Mouse (Mus musculus): ENCODE results near the gene Sema4c. TPM values are rescaled to one million over a fixed set of nuclear protein-coding genes. Genes with fewer than 3 reads are reported as not detected.

The Sema4c gene
- total RNA-seq, 1 experiment = 10.0 TPM

GRCm38 (mm10) chr1:36512089-36512965, 45.8 kb downstream of the Sema4c start:
- Histone ChIP-seq H3K4me1 (ENCODE audit: control insufficient read depth in 2 of 2, insufficient read depth in 2 of 2, low read length in 2 of 2, poor library complexity in 1 of 2) (peaks cover 3 to 5% of the 10 kb centered on the region in 2 experiments; a peak in 3 of 4 replicates), H3K4me3 (ENCODE audit: insufficient read depth in 1 of 2, low read depth in 1 of 2, low read length in 2 of 2, poor library complexity in 1 of 2, severe bottlenecking in 1 of 2) (peak overlapping the region; percentile 80 to 90), H3K36me3 (ENCODE audit: control insufficient read depth, insufficient read depth, low read length, poor library complexity, severe bottlenecking) (peaks cover 14% of the 10 kb centered on the region), H3K9ac (ENCODE audit: insufficient read depth, low read depth, low read length, poor library complexity, severe bottlenecking) (peak overlapping the region; percentile 75), H3K9me3 (ENCODE audit: control insufficient read depth, insufficient read depth, low read depth, low read length) (no peaks in the 10 kb centered on the region), H3K27ac (ENCODE audit: insufficient read depth, low read depth, low read length, poor library complexity, severe bottlenecking) (peak overlapping the region; percentile 16)
- TF ChIP-seq HCFC1 (IDR thresholded peaks at IDR 0.05; ENCODE audit: borderline replicate concordance, insufficient read depth, low read length) (no peak), MAFK (IDR thresholded peaks at IDR 0.05; ENCODE audit: insufficient read depth, low read depth, low read length) (no peak), CHD2 (IDR thresholded peaks at IDR 0.05; ENCODE audit: low read depth, low read length) (no peak), ZC3H11A (IDR thresholded peaks at IDR 0.05; ENCODE audit: borderline replicate concordance, low read depth, low read length) (no peak), ZNF384 (IDR thresholded peaks at IDR 0.05; ENCODE audit: low read depth, low read length) (no peak)
- no peak for DNase-seq (ENCODE audit: low read depth, low spot score)
- in situ Hi-C loops (cut with MboI; ENCODE audit: low sequenced_read_pairs in 2 of 2, unreplicated experiment in 2 of 2) = no loop called here

DNA sequence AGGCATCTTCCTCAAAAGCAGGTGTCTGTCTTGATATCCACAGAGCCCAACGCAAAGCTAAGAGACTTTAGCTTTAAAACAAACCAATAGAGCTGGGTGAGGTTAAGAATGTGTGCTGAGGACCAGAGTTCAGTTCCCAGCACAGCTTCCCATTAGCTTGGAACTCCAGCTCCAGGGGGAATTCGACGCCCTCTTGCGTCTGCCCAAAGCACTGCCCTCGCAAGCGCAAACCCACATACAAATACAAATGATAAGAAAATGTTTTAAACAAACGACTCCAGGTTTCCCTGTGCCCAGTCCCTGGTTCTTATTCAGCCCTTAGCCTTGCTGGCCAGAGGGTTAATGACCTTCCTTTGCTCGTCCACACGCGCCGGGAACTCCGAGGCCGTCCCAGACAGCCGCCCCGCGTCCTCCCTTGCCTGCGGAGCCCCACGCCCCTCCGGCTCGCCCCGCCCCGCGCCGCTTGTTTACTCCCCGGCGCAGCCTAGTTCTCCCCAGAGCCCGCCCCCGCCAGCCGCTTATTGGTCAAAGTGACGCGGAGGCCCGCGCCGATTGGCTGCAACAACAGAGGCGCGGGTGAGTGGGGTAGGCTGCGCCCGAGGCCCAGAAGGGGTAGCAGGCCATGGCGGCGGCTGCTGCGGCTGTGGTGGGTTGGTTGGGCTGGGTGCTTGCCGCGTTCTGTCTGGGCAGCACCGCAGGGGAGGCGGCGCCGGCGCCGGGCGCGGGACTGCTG, 46.7 kb downstream of the Sema4c start, which contains the start of gene Cnnm3:
Gene Cnnm3, plus strand, starts transcription at position 579 of the 733 bp plus-strand sequence.
- H3K36me3 ChIP-seq (ENCODE audit: control insufficient read depth, insufficient read depth, low read length, poor library complexity, severe bottlenecking) = peaks cover 10% of the 10 kb centered on the region
- no peaks in the 10 kb centered on the region for H3K9me3 ChIP-seq (ENCODE audit: control insufficient read depth, insufficient read depth, low read depth, low read length)
- in situ Hi-C loops (cut with MboI; ENCODE audit: low sequenced_read_pairs in 2 of 2, unreplicated experiment in 2 of 2) = no loop called here
- peak within 1 kb of the TSS; percentile 75 for H3K9ac ChIP-seq (ENCODE audit: insufficient read depth, low read depth, low read length, poor library complexity, severe bottlenecking)
- peak within 1 kb of the TSS; percentile 16 for H3K27ac ChIP-seq (ENCODE audit: insufficient read depth, low read depth, low read length, poor library complexity, severe bottlenecking)
- peak; percentile 98 for DNase-seq (ENCODE audit: low read depth, low spot score)
- TF ChIP-seq ZC3H11A (IDR thresholded peaks at IDR 0.05; ENCODE audit: borderline replicate concordance, low read depth, low read length) (no peak), MAFK (IDR thresholded peaks at IDR 0.05; ENCODE audit: insufficient read depth, low read depth, low read length) (no peak), CHD2 (IDR thresholded peaks at IDR 0.05; ENCODE audit: low read depth, low read length) (peak; percentile 83), HCFC1 (IDR thresholded peaks at IDR 0.05; ENCODE audit: borderline replicate concordance, insufficient read depth, low read length) (0 out of 2 replicates have a peak, but pooled peaks have one; percentile 35), ZNF384 (IDR thresholded peaks at IDR 0.05; ENCODE audit: low read depth, low read length) (no peak)
- H3K4me1 ChIP-seq (ENCODE audit: control insufficient read depth in 2 of 2, insufficient read depth in 2 of 2, low read length in 2 of 2, poor library complexity in 1 of 2) = peaks cover 3 to 5% of the 10 kb centered on the region in 2 experiments; a peak in 3 of 4 replicates
- peak within 1 kb of the TSS; percentile 80 to 90 for H3K4me3 ChIP-seq (ENCODE audit: insufficient read depth in 1 of 2, low read depth in 1 of 2, low read length in 2 of 2, poor library complexity in 1 of 2, severe bottlenecking in 1 of 2)

DNA sequence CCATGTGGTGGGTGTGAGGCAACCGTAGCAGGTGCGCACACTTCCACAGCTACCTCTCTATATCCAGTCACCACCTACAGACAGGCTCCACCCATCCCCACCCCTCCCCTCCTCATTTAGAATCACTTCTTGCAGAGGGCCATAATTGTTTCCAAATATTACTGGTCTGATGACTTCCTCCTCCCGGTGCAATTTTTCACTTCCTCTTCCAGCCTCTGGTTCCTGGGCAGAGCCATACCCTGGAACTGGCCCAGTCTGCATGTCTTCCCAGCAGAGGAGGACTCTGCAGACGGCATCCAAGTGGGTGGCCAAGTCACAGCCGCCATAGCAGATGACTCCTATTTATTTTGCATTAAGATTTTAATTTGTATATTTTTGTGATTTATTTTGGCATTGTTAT, 49.9 kb downstream of the Sema4c start:
- H3K4me1 ChIP-seq (ENCODE audit: control insufficient read depth in 2 of 2, insufficient read depth in 2 of 2, low read length in 2 of 2, poor library complexity in 1 of 2) = no peaks in the 10 kb centered on the region; a peak in 1 of 4 replicates
- H3K36me3 ChIP-seq (ENCODE audit: control insufficient read depth, insufficient read depth, low read length, poor library complexity, severe bottlenecking) = no peaks in the 10 kb centered on the region; the same call in 1 of the 2 replicates
- DNase-seq (ENCODE audit: low read depth, low spot score) = no peak
- H3K9me3 ChIP-seq (ENCODE audit: control insufficient read depth, insufficient read depth, low read depth, low read length) = no peaks in the 10 kb centered on the region
- in situ Hi-C loops (cut with MboI; ENCODE audit: low sequenced_read_pairs in 2 of 2, unreplicated experiment in 2 of 2) = no loop called here
- no peak overlapping the region for H3K27ac ChIP-seq (ENCODE audit: insufficient read depth, low read depth, low read length, poor library complexity, severe bottlenecking)
- TF ChIP-seq MAFK (IDR thresholded peaks at IDR 0.05; ENCODE audit: insufficient read depth, low read depth, low read length) = no peak
- TF ChIP-seq CHD2 (IDR thresholded peaks at IDR 0.05; ENCODE audit: low read depth, low read length) = no peak
- TF ChIP-seq ZC3H11A (IDR thresholded peaks at IDR 0.05; ENCODE audit: borderline replicate concordance, low read depth, low read length) = no peak
- no peak for TF ChIP-seq ZNF384 (IDR thresholded peaks at IDR 0.05; ENCODE audit: low read depth, low read length)
- TF ChIP-seq HCFC1 (IDR thresholded peaks at IDR 0.05; ENCODE audit: borderline replicate concordance, insufficient read depth, low read length) = no peak
- no peak overlapping the region for H3K9ac ChIP-seq (ENCODE audit: insufficient read depth, low read depth, low read length, poor library complexity, severe bottlenecking)
- no peak overlapping the region for H3K4me3 ChIP-seq (ENCODE audit: insufficient read depth in 1 of 2, low read depth in 1 of 2, low read length in 2 of 2, poor library complexity in 1 of 2, severe bottlenecking in 1 of 2)

- H3K4me3 ChIP-seq (ENCODE audit: insufficient read depth in 1 of 2, low read depth in 1 of 2, low read length in 2 of 2, poor library complexity in 1 of 2, severe bottlenecking in 1 of 2) = no peak overlapping the region
- in situ Hi-C loops (cut with MboI; ENCODE audit: low sequenced_read_pairs in 2 of 2, unreplicated experiment in 2 of 2) = no loop called here
- TF ChIP-seq MAFK (IDR thresholded peaks at IDR 0.05; ENCODE audit: insufficient read depth, low read depth, low read length) = no peak
- no peak for TF ChIP-seq CHD2 (IDR thresholded peaks at IDR 0.05; ENCODE audit: low read depth, low read length)
- TF ChIP-seq ZNF384 (IDR thresholded peaks at IDR 0.05; ENCODE audit: low read depth, low read length) = no peak
- TF ChIP-seq ZC3H11A (IDR thresholded peaks at IDR 0.05; ENCODE audit: borderline replicate concordance, low read depth, low read length) = peak; percentile 28; the same call in 1 of the 2 replicates
- TF ChIP-seq HCFC1 (IDR thresholded peaks at IDR 0.05; ENCODE audit: borderline replicate concordance, insufficient read depth, low read length) = no peak
- H3K9me3 ChIP-seq (ENCODE audit: control insufficient read depth, insufficient read depth, low read depth, low read length) = no peaks in the 10 kb centered on the region
- no peaks in the 10 kb centered on the region; the same call in 1 of the 2 replicates for H3K36me3 ChIP-seq (ENCODE audit: control insufficient read depth, insufficient read depth, low read length, poor library complexity, severe bottlenecking)
- DNase-seq (ENCODE audit: low read depth, low spot score) = peak; percentile 72
- H3K4me1 ChIP-seq (ENCODE audit: control insufficient read depth in 2 of 2, insufficient read depth in 2 of 2, low read length in 2 of 2, poor library complexity in 1 of 2) = no peaks in the 10 kb centered on the region
- no peak overlapping the region for H3K27ac ChIP-seq (ENCODE audit: insufficient read depth, low read depth, low read length, poor library complexity, severe bottlenecking)
- H3K9ac ChIP-seq (ENCODE audit: insufficient read depth, low read depth, low read length, poor library complexity, severe bottlenecking) = no peak overlapping the region
Measured at GRCm38 (mm10) chr1:36501261-36501660, 56.9 kb downstream of the Sema4c start.

Other genes with a start within 250 kb of the Sema4c start
- 27.0 and 31.8 TPM in 2 replicates for gene Kansl3, start 189.2 kb downstream of the Sema4c start, total RNA-seq (2012; rRNA removed)
- gene Fer1l5, start 186.1 kb downstream of the Sema4c start, total RNA-seq (2012; rRNA removed) = 0.13 and 0.21 TPM in 2 replicates
- gene Lman2l, start 113.1 kb downstream of the Sema4c start, total RNA-seq (2012; rRNA removed) = 10.9 and 13.0 TPM in 2 replicates
- gene Cnnm4, start 86.7 kb downstream of the Sema4c start, total RNA-seq (2012; rRNA removed) = 10.7 and 17.9 TPM in 2 replicates
- 28.6 and 50.7 TPM in 2 replicates for gene Cnnm3, start 46.5 kb downstream of the Sema4c start, total RNA-seq (2012; rRNA removed)
- 5.0 and 5.5 TPM in 2 replicates for gene Ankrd23, start 21.5 kb downstream of the Sema4c start, total RNA-seq (2012; rRNA removed)
- 0.21 TPM in 1 of 2 replicates, not detected in the other for gene Gm42417, start 18.9 kb downstream of the Sema4c start, total RNA-seq (2012; rRNA removed)
- 11.3 and 15.7 TPM in 2 replicates for gene Ankrd39, start 10.9 kb downstream of the Sema4c start, total RNA-seq (2012; rRNA removed)
- gene Fam178b, start 124.8 kb upstream of the Sema4c start, total RNA-seq (2012; rRNA removed) = 8.0 and 11.2 TPM in 2 replicates
- gene Cox5b, start 133.1 kb upstream of the Sema4c start, total RNA-seq (2012; rRNA removed) = 598 and 769 TPM in 2 replicates
- not detected in 2 replicates for gene 4933424G06Rik, start 151.8 kb upstream of the Sema4c start, total RNA-seq (2012; rRNA removed)
- 115 and 129 TPM in 2 replicates for gene Actr1b, start 156.1 kb upstream of the Sema4c start, total RNA-seq (2012; rRNA removed)
- gene Zap70, start 203.4 kb upstream of the Sema4c start, total RNA-seq (2012; rRNA removed) = 2.5 and 5.0 TPM in 2 replicates